Mouse (Mus musculus): ENCODE data around the gene Rrbp1.

Rrbp1 gene

GRCm38 (mm10) chr2:143955746-143956145 lies 55.3 kb downstream of the Rrbp1 start:
- no peak for DNase-seq (ENCODE audit: low read depth, low spot score)

- DNase-seq (ENCODE audit: low read depth, low spot score), result no peak
These were observed 56.1 kb downstream of the Rrbp1 start for GRCm38 (mm10) chr2:143955004-143955403.

- no peak for DNase-seq (ENCODE audit: low read depth, low spot score)
These were observed 57.1 kb downstream of the Rrbp1 start for GRCm38 (mm10) chr2:143953944-143954343.

- DNase-seq (ENCODE audit: low read depth, low spot score), result no peak
These were observed 59.3 kb downstream of the Rrbp1 start for GRCm38 (mm10) chr2:143951546-143952315.

GRCm38 (mm10) chr2:143951028-143951420 lies 60.0 kb downstream of the Rrbp1 start:
- DNase-seq (ENCODE audit: low read depth, low spot score), result no peak

- no peak for DNase-seq (ENCODE audit: low read depth, low spot score)
These were observed 60.6 kb downstream of the Rrbp1 start for GRCm38 (mm10) chr2:143950290-143951027.

GRCm38 (mm10) chr2:143949217-143949616 lies 61.8 kb downstream of the Rrbp1 start:
- no peak for DNase-seq (ENCODE audit: low read depth, low spot score)

- DNase-seq (ENCODE audit: low read depth, low spot score), result no peak
These were observed 62.6 kb downstream of the Rrbp1 start for GRCm38 (mm10) chr2:143948416-143948815.

GRCm38 (mm10) chr2:143947981-143948380 lies 63.1 kb downstream of the Rrbp1 start:
- no peak for DNase-seq (ENCODE audit: low read depth, low spot score)

GRCm38 (mm10) chr2:143946399-143946798 lies 64.7 kb downstream of the Rrbp1 start:
- no peak for DNase-seq (ENCODE audit: low read depth, low spot score)

GRCm38 (mm10) chr2:143945466-143946075 lies 65.5 kb downstream of the Rrbp1 start:
- DNase-seq (ENCODE audit: low read depth, low spot score), result peak; percentile 29

GRCm38 (mm10) chr2:143944796-143945195 lies 66.3 kb downstream of the Rrbp1 start:
- DNase-seq (ENCODE audit: low read depth, low spot score), result no peak

- DNase-seq (ENCODE audit: low read depth, low spot score), result no peak
These were observed 70.7 kb downstream of the Rrbp1 start for GRCm38 (mm10) chr2:143940406-143940805.

GRCm38 (mm10) chr2:143937861-143938260 lies 73.2 kb downstream of the Rrbp1 start:
- DNase-seq (ENCODE audit: low read depth, low spot score), result no peak

GRCm38 (mm10) chr2:143934439-143934838 lies 76.6 kb downstream of the Rrbp1 start:
- no peak for DNase-seq (ENCODE audit: low read depth, low spot score)

- no peak for DNase-seq (ENCODE audit: low read depth, low spot score)
These were observed 77.5 kb downstream of the Rrbp1 start for GRCm38 (mm10) chr2:143933516-143933915.

GRCm38 (mm10) chr2:143932340-143932873 lies 78.7 kb downstream of the Rrbp1 start:
- DNase-seq (ENCODE audit: low read depth, low spot score), result no peak

GRCm38 (mm10) chr2:143929607-143930311 lies 81.3 kb downstream of the Rrbp1 start:
- DNase-seq (ENCODE audit: low read depth, low spot score), result peak; percentile 72

- no peak for DNase-seq (ENCODE audit: low read depth, low spot score)
These were observed 85.2 kb downstream of the Rrbp1 start for GRCm38 (mm10) chr2:143925826-143926225.

GRCm38 (mm10) chr2:143924085-143924484 lies 87.0 kb downstream of the Rrbp1 start:
- no peak for DNase-seq (ENCODE audit: low read depth, low spot score)

GRCm38 (mm10) chr2:143918831-143919502 lies 92.1 kb downstream of the Rrbp1 start:
- DNase-seq (ENCODE audit: low read depth, low spot score), result peak; percentile 42
